Mouse (Mus musculus) bone marrow macrophage, adult 2 months (primary cell): ENCODE results near the gene Tmem50b. TPM values are rescaled to one million over a fixed set of nuclear protein-coding genes. Genes with fewer than 3 reads are reported as not detected.
"Not testable (repeated sequence)": the region's sequence is repeated elsewhere in the genome, so short reads cannot be mapped to it uniquely, and the experiment has no call there.

Source experiments
- H3K27ac ChIP-seq: 2 replicates; pipeline ENCODE4 v1.5.1; 2012; ENCODE audit warnings: low read depth, low read length; ENCODE audit not compliant: insufficient read depth
- H3K4me1 ChIP-seq: 2 replicates; pipeline ENCODE4 v1.6.1; 2012; ENCODE audit warnings: low read length; ENCODE audit not compliant: control insufficient read depth, insufficient read depth
- H3K4me3 ChIP-seq: 2 replicates; pipeline ENCODE4 v1.5.1; 2012; ENCODE audit warnings: mild to moderate bottlenecking, low read length, moderate library complexity; ENCODE audit not compliant: insufficient read depth
- CTCF ChIP-seq: IDR thresholded peaks from 2 replicates; pipeline ENCODE4 v1.5.1; 2012; ENCODE audit warnings: low read depth, mild to moderate bottlenecking, low read length, moderate library complexity
- POLR2A ChIP-seq: IDR thresholded peaks from 2 replicates; pipeline ENCODE4 v1.6.1; 2012; ENCODE audit warnings: mild to moderate bottlenecking, low read depth, low read length, borderline replicate concordance
- polyA plus RNA-seq: library from polyadenylated mRNA; stranded (reverse); fragments of >200 nt; gene quantifications from 2 replicates; pipeline ENCODE4 v1.2.4, GENCODE M21; 2012; ENCODE audit not compliant: missing spikeins, insufficient read depth, insufficient read length

The Tmem50b gene
- polyA plus RNA-seq, 1 experiment: 80.3 TPM

- no peak overlapping the region for H3K27ac ChIP-seq
- H3K4me1 ChIP-seq: peaks cover 13% of the 10 kb centered on the region
- H3K4me3 ChIP-seq: no peak overlapping the region
- TF ChIP-seq POLR2A (no peak), CTCF (no peak)
Observed at GRCm38 (mm10) chr16:91533097-91534001, 64.3 kb downstream of the Tmem50b start.

DNA sequence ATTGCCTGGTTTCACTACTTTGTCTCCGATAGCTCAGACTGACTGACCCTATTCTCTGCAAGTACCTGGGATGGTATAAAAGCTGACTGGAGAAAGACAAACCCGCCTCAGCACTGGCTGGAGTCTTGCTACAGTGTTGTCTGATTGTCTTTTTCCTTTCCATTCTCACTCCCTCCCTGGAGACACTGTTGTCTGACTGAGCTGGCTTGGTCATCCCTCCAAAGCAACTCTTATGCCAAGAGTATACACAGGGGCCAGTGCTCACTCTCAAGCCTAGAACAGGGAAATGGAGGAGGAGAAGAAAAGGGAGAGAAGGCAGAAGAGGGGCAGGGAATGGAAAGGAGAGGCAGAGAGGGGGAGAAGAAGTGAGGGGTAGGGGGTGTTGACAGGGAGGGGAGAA, 65.2 kb downstream of the Tmem50b start:
- no peak overlapping the region for H3K4me3 ChIP-seq
- H3K4me1 ChIP-seq: peaks cover 8% of the 10 kb centered on the region
- TF ChIP-seq POLR2A (no peak), CTCF (no peak)
- no peak overlapping the region for H3K27ac ChIP-seq

GRCm38 (mm10) chr16:91531856-91532255, 65.7 kb downstream of the Tmem50b start:
- Histone ChIP-seq H3K4me1 (peaks cover 5% of the 10 kb centered on the region), H3K27ac (no peak overlapping the region), H3K4me3 (no peak overlapping the region)
- TF ChIP-seq CTCF (no peak), POLR2A (no peak)

- H3K4me1 ChIP-seq: peaks cover 12% of the 10 kb centered on the region
- not testable (repeated sequence) for H3K4me3 ChIP-seq, H3K27ac ChIP-seq
Observed at GRCm38 (mm10) chr16:91530830-91531229, 66.8 kb downstream of the Tmem50b start.

DNA sequence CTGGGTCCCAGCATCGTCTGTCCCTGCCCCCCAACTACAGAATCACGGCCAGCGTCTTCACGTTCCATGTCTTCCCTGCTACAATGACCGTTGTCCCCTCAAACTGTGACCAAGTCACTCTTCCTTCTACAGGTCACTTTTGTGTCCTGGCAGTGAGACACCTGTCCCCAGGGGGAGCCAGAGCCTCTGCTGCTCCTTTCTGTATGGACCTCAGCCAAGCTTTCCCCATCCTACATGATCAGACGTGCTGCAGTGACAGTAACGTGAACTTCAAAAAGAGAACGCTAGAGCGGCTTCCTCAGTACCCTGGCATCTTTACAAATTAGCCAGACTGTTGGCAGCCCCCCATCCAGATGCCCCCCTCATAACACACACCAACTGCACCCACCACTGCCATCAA, 69.0 kb downstream of the Tmem50b start:
- no peak for TF ChIP-seq POLR2A
- TF ChIP-seq CTCF: no peak
- peaks cover 28% of the 10 kb centered on the region for H3K4me1 ChIP-seq
- H3K27ac ChIP-seq: no peak overlapping the region
- no peak overlapping the region for H3K4me3 ChIP-seq

DNA sequence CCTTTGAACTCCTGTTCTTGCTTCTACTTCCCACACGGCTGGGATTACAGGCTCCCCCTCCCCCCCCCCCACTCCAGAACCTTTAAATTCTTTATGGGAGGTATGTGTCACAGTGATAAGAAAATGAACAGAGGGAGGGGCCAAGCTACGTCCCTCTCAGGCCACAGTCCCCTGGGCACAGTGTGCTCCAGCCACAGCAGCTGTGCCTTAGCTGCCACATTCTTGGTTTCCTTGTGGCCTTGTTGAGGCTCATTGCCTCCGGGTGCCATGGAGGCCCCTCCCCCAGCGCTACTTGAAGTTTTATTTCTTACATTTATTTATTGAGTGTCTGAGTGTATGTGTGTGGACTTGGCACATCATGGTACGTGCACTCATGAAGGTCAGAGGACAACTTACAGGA, 70.1 kb downstream of the Tmem50b start:
- no peak for TF ChIP-seq POLR2A
- TF ChIP-seq CTCF: no peak
- Histone ChIP-seq H3K4me1 (peaks cover 33% of the 10 kb centered on the region), H3K27ac (peak overlapping the region; percentile 98), H3K4me3 (no peak overlapping the region)

DNA sequence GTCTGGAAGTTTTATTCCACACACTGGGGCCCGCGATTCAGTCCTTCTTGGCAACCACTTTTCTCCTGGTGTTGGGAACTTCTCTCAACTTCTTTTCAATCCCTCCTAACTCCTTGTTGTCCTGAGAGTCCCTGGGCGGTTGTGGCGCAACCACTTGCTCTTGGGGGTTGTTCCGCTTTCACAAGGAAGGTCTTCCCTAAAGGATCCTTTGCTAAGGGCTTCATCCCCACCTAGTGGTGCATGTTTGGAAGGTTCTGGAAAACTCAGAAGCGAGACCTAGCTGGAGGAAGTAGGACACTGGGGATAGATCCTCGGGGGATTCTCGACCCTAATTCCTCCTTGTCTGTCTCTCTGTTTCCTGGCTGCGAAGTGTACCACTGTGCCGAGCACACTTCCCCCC, 70.5 kb downstream of the Tmem50b start:
- Histone ChIP-seq H3K27ac (peak overlapping the region; percentile 98), H3K4me1 (peaks cover 33% of the 10 kb centered on the region), H3K4me3 (no peak overlapping the region)
- TF ChIP-seq POLR2A (no peak), CTCF (peak; percentile 39; the same call in 1 of the 2 replicates)

GRCm38 (mm10) chr16:91526274-91526673, 71.3 kb downstream of the Tmem50b start:
- H3K27ac ChIP-seq: peak overlapping the region; percentile 98
- no peak overlapping the region for H3K4me3 ChIP-seq
- peaks cover 39% of the 10 kb centered on the region for H3K4me1 ChIP-seq
- TF ChIP-seq CTCF (no peak; the same call in 1 of the 2 replicates), POLR2A (no peak)

Other genes with a start within 250 kb of the Tmem50b start
- gene Ifnar2, start 225.0 kb downstream of the Tmem50b start, polyA plus RNA-seq: 237 and 238 TPM in 2 replicates
- not detected in 2 replicates for gene Gm21970, start 206.1 kb downstream of the Tmem50b start, polyA plus RNA-seq
- 345 and 358 TPM in 2 replicates for gene Il10rb, start 191.6 kb downstream of the Tmem50b start, polyA plus RNA-seq
- gene Ifnar1, start 112.6 kb downstream of the Tmem50b start, polyA plus RNA-seq: 89.1 and 92.5 TPM in 2 replicates
- gene Ifngr2, start 50.7 kb downstream of the Tmem50b start, polyA plus RNA-seq: 193 and 222 TPM in 2 replicates
- 7.5 and 7.9 TPM in 2 replicates for gene Dnajc28, start 21.2 kb upstream of the Tmem50b start, polyA plus RNA-seq
- gene Gart, start 49.2 kb upstream of the Tmem50b start, polyA plus RNA-seq: 27.6 and 31.6 TPM in 2 replicates
- 237 and 238 TPM in 2 replicates for gene Son, start 49.7 kb upstream of the Tmem50b start, polyA plus RNA-seq
- gene Donson, start 91.0 kb upstream of the Tmem50b start, polyA plus RNA-seq: 12.2 and 14.5 TPM in 2 replicates
- 55.0 and 61.5 TPM in 2 replicates for gene Cryzl1, start 131.2 kb upstream of the Tmem50b start, polyA plus RNA-seq
- gene Itsn1, start 131.5 kb upstream of the Tmem50b start, polyA plus RNA-seq: 110 and 130 TPM in 2 replicates